Mouse (Mus musculus) neural tube, embryonic 12.5 days (tissue): Measurements from ENCODE around the gene Armc12. TPM values are rescaled to one million over a fixed set of nuclear protein-coding genes. Genes with fewer than 3 reads are reported as not detected.

Source experiments
- ATAC-seq: fragments of 200-750 bp; cut with Nextera tagmentation; 2 replicates; pipeline ENCODE4 v1.8.0; 2017; ENCODE audit warnings: low read depth, mild to moderate bottlenecking, moderate TSS enrichment, moderate library complexity; ENCODE audit not compliant: low FRiP score
- H3K27ac ChIP-seq: fragments of 300-500 bp; sonication (generic); 2 replicates; pipeline ENCODE4 v1.5.1; 2016
- H3K27me3 ChIP-seq: fragments of 300-500 bp; sonication (generic); replicated peaks from 2 replicates; pipeline ENCODE4 v1.6.1; 2016; ENCODE audit warnings: mild to moderate bottlenecking
- H3K36me3 ChIP-seq: fragments of 300-500 bp; sonication (generic); 2 replicates; pipeline ENCODE4 v1.6.1; 2016; ENCODE audit warnings: mild to moderate bottlenecking
- H3K4me1 ChIP-seq: fragments of 300-500 bp; sonication (generic); 2 replicates; pipeline ENCODE4 v1.6.1; 2016
- H3K4me2 ChIP-seq: fragments of 300-500 bp; sonication (generic); replicated peaks from 2 replicates; pipeline ENCODE4 v1.6.1; 2016; ENCODE audit warnings: mild to moderate bottlenecking
- H3K4me3 ChIP-seq: fragments of 300-500 bp; sonication (generic); 2 replicates; pipeline ENCODE4 v1.5.1; 2016
- H3K9ac ChIP-seq: fragments of 300-500 bp; sonication (generic); 2 replicates; pipeline ENCODE4 v1.6.1; 2016; ENCODE audit warnings: mild to moderate bottlenecking
- H3K9me3 ChIP-seq: fragments of 300-500 bp; sonication (generic); 2 replicates; pipeline ENCODE4 v1.6.1; 2016; ENCODE audit warnings: mild to moderate bottlenecking
- WGBS: fragments of 180-500 bp; shearing (Covaris S2); methylation state at CpG from one replicate; pipeline ENCODE4 v1.1.7; 2016; 5-methylcytosine and 5-hydroxymethylcytosine counted together
- polyA plus RNA-seq: library from polyadenylated mRNA; unstranded; fragments of >200 nt; fragmentation: Nextera tagmentation; extraction: Ambion mirVana; gene quantifications from 2 replicates; pipeline ENCODE4 v1.2.1, GENCODE M21; 2016

Armc12 gene
- polyA plus RNA-seq = not detected in 2 replicates

DNA sequence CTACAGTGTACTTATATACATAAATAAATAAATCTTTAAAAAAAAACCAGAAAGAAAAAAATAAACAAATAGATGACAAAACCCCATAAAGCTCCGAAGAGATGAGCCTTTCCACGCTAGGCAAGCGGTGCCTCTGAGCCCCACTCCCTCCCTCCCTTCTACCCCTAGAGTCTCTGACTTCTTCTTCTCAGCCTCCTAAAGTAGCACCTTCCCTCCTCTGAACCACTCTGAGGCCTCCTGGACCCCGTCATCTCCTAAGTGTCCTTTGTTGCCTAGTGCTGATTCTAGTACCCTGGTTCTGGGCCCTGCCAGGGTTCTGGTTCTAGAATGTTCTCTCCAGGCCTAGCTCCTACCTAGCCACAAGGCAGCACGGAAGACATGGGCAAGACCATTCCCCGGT, at the start of gene Armc12:
TSS of gene Armc12 (plus strand) at position 301 of the 400 bp plus-strand sequence.
- WGBS = 86% methylated on average over 6 of the region's 6 CpGs
- Histone ChIP-seq H3K9ac (no peak within 1 kb of the TSS), H3K9me3 (no peaks in the 10 kb centered on the region), H3K27me3 (peaks cover 10% of the 10 kb centered on the region), H3K36me3 (no peaks in the 10 kb centered on the region), H3K4me2 (peak within 1 kb of the TSS; percentile 34; the same call in 1 of the 2 replicates), H3K27ac (no peak within 1 kb of the TSS), H3K4me3 (no peak within 1 kb of the TSS), H3K4me1 (peaks cover 4% of the 10 kb centered on the region; the same call in 1 of the 2 replicates)
- no peak for ATAC-seq

DNA sequence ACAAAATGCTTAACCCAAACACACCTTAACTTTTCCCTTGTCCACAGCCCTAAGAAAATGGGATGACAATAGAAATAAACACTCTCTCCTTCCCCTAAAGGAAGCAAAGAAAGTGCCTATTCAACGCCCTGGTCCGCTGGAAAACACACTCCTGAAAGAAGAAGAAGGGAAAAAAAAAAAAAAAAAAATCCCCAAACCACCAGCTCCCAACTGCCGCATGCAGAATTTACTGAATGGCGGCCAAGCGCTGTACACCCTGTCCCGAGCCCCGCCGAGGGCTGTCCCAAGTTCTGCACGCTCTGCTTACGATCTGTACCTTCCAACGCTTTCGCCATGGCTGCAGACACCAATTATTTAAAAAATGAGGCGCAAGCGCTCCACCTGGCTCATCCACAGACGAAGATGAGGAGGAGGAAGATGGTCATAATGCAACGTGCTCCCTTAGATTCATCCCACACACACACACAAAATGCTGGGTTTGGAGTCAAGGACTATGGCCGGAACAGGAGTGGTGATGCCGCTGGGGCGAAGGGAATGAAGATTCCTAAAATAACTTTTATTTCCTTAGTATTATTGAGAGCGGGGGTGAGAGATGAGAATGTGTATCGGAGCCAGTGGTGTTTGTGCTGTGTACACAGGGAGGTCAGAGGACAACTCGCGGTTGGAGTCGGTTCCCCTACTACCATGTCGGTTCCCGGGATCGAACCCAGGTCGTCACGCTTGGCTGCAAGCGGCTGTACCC, 45.7 kb upstream of the Armc12 start:
- Histone ChIP-seq H3K27ac (peak overlapping the region; percentile 61; the same call in 1 of the 2 replicates), H3K4me2 (peak overlapping the region; percentile 61), H3K4me3 (peak overlapping the region; percentile 89), H3K36me3 (no peaks in the 10 kb centered on the region), H3K27me3 (no peaks in the 10 kb centered on the region), H3K9ac (peak overlapping the region; percentile 85), H3K9me3 (no peaks in the 10 kb centered on the region), H3K4me1 (peaks cover 13% of the 10 kb centered on the region; the same call in 1 of the 2 replicates)
- 0 out of 2 replicates have a peak, but pooled peaks have one; percentile 2 for ATAC-seq
- WGBS = 11% methylated on average over 30 of the region's 30 CpGs

DNA sequence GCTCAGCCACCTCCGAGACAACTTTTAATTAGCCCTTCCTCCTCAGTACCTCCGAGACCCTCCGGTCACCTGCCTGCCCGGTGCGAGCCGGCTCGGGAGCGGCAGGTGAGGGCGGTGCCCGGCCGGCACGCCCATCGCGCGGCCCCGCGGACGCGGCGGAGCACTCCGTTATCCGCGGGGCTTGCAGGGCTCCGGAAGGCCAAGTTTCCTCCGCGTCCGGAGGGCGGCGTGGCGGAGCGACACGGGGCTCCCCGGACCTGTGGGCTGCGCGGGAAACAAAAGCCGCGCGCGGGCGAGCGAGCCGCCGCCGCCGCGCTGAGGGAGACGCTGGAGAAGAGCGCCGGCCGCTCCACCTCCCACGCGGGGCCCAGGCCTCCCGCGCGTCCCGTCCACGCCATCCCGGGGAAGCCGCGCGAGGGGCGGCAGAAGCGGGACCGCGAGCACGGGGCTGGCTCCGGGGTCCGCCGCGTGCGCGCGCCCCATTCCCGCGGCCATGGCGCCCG, 45.1 kb upstream of the Armc12 start:
- Histone ChIP-seq H3K4me2 (peak overlapping the region; percentile 61), H3K9ac (peak overlapping the region; percentile 85), H3K4me1 (peaks cover 13% of the 10 kb centered on the region; the same call in 1 of the 2 replicates), H3K36me3 (no peaks in the 10 kb centered on the region), H3K27ac (peak overlapping the region; percentile 61), H3K9me3 (no peaks in the 10 kb centered on the region), H3K4me3 (peak overlapping the region; percentile 89), H3K27me3 (no peaks in the 10 kb centered on the region)
- ATAC-seq = peak; percentile 59
- under 1% methylated on average over 62 of the region's 77 CpGs for WGBS

DNA sequence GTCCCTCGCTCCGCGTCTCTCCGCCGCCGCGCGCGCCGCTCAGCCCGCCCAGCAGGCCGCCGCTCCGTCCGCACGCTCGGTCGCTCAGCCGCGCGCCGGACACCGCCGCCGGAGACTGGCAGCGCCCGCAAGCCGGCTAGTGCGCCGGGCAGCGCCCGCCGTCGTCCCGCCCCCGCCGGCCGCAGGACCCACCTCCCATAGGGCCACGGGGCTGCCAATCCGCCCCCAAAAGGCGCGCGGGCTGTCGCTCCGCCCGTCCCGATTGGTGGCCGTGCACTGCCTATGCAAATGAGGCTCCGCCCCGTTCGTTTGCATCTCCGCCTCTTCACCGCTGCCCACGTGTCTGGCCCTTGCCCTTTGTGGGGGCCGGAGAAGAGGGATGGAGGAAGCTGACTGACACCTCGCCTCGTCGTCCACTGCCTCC, 44.6 kb upstream of the Armc12 start:
- H3K4me2 ChIP-seq = peak overlapping the region; percentile 61
- no peaks in the 10 kb centered on the region for H3K9me3 ChIP-seq
- H3K4me1 ChIP-seq = peaks cover 13% of the 10 kb centered on the region; the same call in 1 of the 2 replicates
- H3K27ac ChIP-seq = peak overlapping the region; percentile 61
- H3K4me3 ChIP-seq = peak overlapping the region; percentile 89
- no peaks in the 10 kb centered on the region for H3K27me3 ChIP-seq
- peak; percentile 97 for ATAC-seq
- peak overlapping the region; percentile 85 for H3K9ac ChIP-seq
- 0% methylated on average over 58 of the region's 58 CpGs for WGBS
- H3K36me3 ChIP-seq = no peaks in the 10 kb centered on the region

DNA sequence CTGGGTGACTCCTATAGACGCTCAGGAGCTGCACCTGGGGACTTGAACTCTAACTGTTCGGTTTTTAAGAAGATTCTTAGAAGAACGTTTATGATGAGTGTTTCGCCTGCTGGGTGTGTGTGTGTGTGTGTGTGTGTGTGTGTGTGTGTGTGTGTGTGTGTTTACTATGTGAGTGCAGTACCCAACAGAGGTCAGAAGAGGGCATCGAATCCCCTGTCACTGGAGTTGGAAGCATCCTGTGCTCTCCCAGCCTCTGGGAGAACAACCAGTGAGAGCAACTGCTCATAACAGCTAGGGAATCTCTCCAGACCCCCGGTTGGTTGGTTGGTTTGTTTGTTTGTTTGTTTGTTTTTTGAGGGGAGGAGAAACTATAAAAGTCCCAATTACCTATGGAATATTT, 43.9 kb upstream of the Armc12 start:
- peak overlapping the region; percentile 61 for H3K4me2 ChIP-seq

DNA sequence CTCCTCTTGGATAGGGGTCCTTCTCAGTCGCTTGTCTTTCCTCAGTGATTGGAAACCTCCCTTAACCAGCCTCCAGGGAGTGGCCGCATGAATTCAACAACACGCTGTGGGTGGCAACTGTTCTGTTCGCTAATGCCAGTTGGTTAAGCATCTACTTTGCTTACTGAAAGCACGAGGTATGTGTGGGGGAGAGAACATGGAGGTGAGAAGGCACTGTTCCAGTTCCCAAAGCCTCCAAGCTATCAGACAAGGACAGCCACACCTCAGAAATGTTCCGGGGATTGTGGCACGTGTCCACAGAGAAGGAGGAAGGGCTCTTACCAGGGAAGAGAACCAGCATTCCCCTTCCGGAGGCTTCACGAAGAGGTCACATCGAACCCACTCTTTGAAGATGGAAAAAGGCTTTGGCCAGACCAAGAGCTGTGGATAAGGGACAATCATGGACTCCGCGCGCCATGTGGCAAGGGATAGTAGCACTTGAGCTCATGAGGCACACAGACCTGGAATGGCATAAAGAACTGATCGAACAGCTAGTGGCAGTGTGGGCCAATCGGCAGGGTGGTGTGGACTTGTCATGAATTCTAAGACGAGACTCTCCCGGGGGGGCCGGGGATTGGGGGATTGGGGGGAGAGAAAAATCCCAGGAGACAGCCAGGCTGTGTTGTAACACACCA, 42.9 kb upstream of the Armc12 start:
- Histone ChIP-seq H3K36me3 (no peaks in the 10 kb centered on the region), H3K27me3 (no peaks in the 10 kb centered on the region), H3K27ac (0 out of 2 replicates have a peak overlapping the region, but pooled peaks have one; percentile 0), H3K4me1 (peaks cover 18% of the 10 kb centered on the region), H3K4me3 (no peak overlapping the region), H3K9ac (no peak overlapping the region), H3K9me3 (no peaks in the 10 kb centered on the region), H3K4me2 (no peak overlapping the region)
- 93% methylated on average over 18 of the region's 18 CpGs for WGBS
- no peak for ATAC-seq

More for the DNA sequence above, 43.9 kb upstream of the Armc12 start:
- Histone ChIP-seq H3K36me3 (no peaks in the 10 kb centered on the region), H3K9me3 (no peaks in the 10 kb centered on the region), H3K4me3 (no peak overlapping the region), H3K4me1 (peaks cover 17% of the 10 kb centered on the region), H3K27me3 (no peaks in the 10 kb centered on the region), H3K27ac (no peak overlapping the region), H3K9ac (no peak overlapping the region)
- 83% methylated on average over 6 of the region's 6 CpGs for whole genome bisulfite sequencing
- no peak for ATAC-seq

DNA sequence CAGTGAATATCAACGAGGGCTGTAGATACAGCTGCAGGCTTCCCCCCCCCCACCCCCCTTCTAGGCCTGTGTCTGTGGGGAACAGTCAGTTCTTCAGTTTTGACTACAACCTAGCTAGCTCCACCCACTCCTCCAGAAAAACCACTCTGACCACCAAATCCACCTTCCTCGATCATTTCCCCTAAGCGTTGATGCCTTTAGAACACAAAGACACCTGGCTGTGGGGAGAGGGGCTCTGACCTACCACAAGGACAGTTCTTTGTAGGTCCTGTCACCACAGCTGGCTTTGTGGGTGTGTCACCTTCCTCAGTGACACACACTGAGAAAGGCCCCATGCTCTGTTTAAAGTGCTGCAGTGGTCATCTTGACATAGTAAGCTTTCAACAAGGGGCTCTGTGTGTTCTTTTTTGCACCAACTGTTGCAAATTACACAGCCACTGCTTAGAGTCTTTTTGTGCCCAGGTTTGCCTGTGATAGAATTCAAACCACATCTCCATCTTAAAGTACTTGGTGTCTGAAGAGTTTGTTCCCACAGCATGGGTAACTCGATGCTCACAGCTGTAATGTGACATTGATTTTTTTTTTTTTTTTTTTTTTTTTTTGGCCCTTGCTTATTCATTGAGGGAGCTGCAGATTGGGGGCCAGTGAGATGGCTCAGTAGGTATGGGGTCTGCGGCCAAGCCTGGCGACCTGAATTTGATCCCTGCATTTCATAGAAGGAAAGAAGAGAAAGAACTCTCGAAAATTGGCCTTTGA, 42.2 kb upstream of the Armc12 start:
- no peaks in the 10 kb centered on the region for H3K27me3 ChIP-seq
- no peak overlapping the region for H3K4me3 ChIP-seq
- H3K36me3 ChIP-seq = no peaks in the 10 kb centered on the region
- H3K4me1 ChIP-seq = peaks cover 18% of the 10 kb centered on the region
- no peak overlapping the region for H3K9ac ChIP-seq
- H3K9me3 ChIP-seq = no peaks in the 10 kb centered on the region
- H3K27ac ChIP-seq = no peak overlapping the region
- no peak overlapping the region for H3K4me2 ChIP-seq
- no peak for ATAC-seq
- 77% methylated on average over 7 of the region's 7 CpGs for WGBS

DNA sequence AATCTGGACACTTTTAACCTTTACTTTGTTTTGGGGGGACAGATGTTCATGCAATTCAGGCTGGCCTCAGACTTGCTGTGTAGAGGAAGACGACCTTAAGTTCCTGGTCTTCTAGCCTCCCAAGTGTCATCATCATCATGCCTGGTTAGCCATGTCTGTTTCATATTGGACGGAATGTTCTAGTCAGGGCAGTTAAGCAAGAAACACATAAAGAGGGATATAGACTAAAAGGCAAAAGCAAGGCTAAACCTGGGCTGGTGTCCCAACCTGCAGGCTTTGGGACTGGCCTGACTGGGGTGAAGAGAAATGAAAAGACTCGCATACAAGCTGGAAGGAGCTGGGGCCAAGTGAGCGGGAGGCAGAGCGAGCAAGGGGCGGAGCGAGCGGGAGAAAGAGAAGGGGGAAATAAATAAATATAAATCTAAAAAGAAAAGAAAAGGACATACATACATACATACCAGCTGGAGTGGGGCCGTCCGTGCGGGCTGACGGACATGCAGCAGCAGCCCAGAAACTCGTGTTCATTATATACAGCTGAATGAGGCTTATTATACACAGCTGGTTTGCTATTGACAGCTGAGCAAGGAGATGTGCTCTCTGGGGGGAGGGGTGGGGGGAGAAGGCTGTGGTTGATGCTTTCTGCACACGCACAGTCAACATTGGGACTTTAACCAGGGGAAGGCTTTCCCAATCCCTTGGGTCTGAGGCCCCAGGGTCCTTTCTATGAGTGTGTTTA, 39.4 kb upstream of the Armc12 start:
- Histone ChIP-seq H3K4me3 (no peak overlapping the region), H3K27me3 (no peaks in the 10 kb centered on the region), H3K4me2 (no peak overlapping the region), H3K36me3 (no peaks in the 10 kb centered on the region), H3K27ac (no peak overlapping the region), H3K9me3 (no peaks in the 10 kb centered on the region), H3K9ac (no peak overlapping the region), H3K4me1 (peaks cover 7% of the 10 kb centered on the region)
- ATAC-seq = no peak
- 66% methylated on average over 14 of the region's 14 CpGs for WGBS

DNA sequence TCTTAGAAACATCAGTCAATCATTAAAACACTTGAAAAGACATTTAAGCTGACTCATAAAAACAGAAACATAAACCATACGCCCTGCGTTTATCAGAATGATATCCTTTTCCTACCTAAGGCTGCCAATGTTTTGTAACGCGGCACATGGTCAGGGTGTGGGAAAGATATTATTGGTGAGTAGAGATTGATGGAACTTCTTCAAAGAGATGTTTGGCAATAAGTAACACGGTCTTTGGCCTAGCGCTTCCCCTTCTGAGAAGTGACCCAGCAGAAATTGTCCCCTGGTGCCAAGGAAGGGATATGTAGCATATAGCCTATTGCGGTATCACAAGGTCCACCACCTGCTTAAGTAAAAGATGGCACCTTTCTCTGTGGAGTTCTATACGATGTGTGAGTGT, 34.8 kb upstream of the Armc12 start:
- Histone ChIP-seq H3K4me3 (no peak overlapping the region), H3K36me3 (no peaks in the 10 kb centered on the region), H3K27ac (no peak overlapping the region), H3K4me1 (peaks cover 5% of the 10 kb centered on the region), H3K9me3 (peaks cover 6% of the 10 kb centered on the region; the same call in 1 of the 2 replicates), H3K4me2 (no peak overlapping the region), H3K9ac (no peak overlapping the region), H3K27me3 (no peaks in the 10 kb centered on the region)
- 95% methylated on average over 8 of the region's 8 CpGs for WGBS
- ATAC-seq = no peak

DNA sequence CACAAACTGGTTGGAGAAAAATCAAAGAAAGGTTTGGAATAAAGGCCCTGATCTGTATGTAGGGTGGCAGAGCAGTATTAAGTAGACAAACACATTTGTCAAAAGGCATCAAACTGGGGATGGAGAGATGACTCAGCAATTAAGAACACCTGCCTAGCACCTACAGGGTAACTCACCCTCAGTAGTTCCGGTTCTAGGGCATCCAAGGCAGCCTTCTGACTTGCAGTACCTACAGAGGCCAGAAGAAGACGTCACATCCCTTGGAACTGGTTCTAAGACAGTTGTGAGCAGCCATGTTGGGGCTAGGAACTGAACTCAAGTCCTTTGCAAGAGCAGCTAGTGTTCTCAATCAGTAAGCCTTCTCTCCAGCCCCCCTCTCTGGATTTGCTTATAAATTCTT, 31.4 kb upstream of the Armc12 start:
- Histone ChIP-seq H3K4me2 (no peak overlapping the region), H3K4me3 (no peak overlapping the region), H3K27me3 (no peaks in the 10 kb centered on the region), H3K27ac (no peak overlapping the region), H3K9ac (no peak overlapping the region), H3K36me3 (no peaks in the 10 kb centered on the region), H3K9me3 (peaks cover 6% of the 10 kb centered on the region; the same call in 1 of the 2 replicates), H3K4me1 (no peaks in the 10 kb centered on the region)
- no peak for ATAC-seq
- WGBS = 80% methylated on average over 2 of the region's 2 CpGs

DNA sequence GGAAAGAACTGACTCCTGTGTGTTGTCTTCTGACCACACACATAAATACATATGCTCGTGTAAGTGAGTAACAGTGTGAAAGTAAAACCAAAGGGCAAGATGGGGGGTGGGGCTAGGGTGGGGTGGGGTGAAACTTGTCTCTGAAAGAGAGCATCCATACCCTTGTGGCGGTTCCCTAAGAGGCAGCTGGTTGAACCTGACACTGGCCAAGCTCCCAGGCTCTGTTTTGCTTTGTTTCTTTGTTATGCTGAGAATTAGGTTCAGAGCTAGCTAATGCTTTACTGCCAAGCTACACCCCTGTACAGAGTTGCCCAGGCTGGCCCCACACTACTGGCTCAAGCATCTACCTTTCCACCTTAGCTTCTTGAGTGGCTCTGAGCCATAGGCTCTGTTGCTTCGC, 30.1 kb upstream of the Armc12 start:
- Histone ChIP-seq H3K4me1 (no peaks in the 10 kb centered on the region), H3K9ac (no peak overlapping the region), H3K9me3 (peaks cover 6% of the 10 kb centered on the region; the same call in 1 of the 2 replicates), H3K27me3 (no peaks in the 10 kb centered on the region), H3K27ac (no peak overlapping the region), H3K36me3 (no peaks in the 10 kb centered on the region), H3K4me2 (no peak overlapping the region), H3K4me3 (no peak overlapping the region)
- 66% methylated on average over 3 of the region's 3 CpGs for WGBS
- ATAC-seq = no peak
